Mouse (Mus musculus): ENCODE measurements around the gene Ensa. TPM values are rescaled to one million over a fixed set of nuclear protein-coding genes. Genes with fewer than 3 reads are reported as not detected.

Ensa gene
- polyA plus RNA-seq, 1 experiment = not detected

- Histone ChIP-seq H3K27ac (ENCODE audit: insufficient read depth, low read depth, low read length) (peak overlapping the region; percentile 98), H3K4me1 (ENCODE audit: control insufficient read depth, insufficient read depth, low read length) (peaks cover 2% of the 10 kb centered on the region; the same call in 1 of the 2 replicates), H3K4me3 (ENCODE audit: insufficient read depth, low read depth, low read length) (peak overlapping the region; percentile 89)
- no peak for TF ChIP-seq POLR2A (IDR thresholded peaks at IDR 0.05; ENCODE audit: insufficient read depth, low read depth, low read length)
- no peak for TF ChIP-seq CTCF (IDR thresholded peaks at IDR 0.05; ENCODE audit: insufficient read depth, low read depth, low read length)
- WGBS = under 1% methylated on average over 109 of the region's 113 CpGs
Measured at GRCm38 (mm10) chr3:95658868-95659712, 34.3 kb downstream of the Ensa start.

GRCm38 (mm10) chr3:95659948-95660347 lies 35.2 kb downstream of the Ensa start:
- peak overlapping the region; percentile 53 for H3K27ac ChIP-seq (ENCODE audit: insufficient read depth, low read depth, low read length)
- peaks cover 5% of the 10 kb centered on the region for H3K4me1 ChIP-seq (ENCODE audit: control insufficient read depth, insufficient read depth, low read length)
- H3K4me3 ChIP-seq (ENCODE audit: insufficient read depth, low read depth, low read length) = peak overlapping the region; percentile 89
- WGBS = under 1% methylated on average over 8 of the region's 8 CpGs
- TF ChIP-seq POLR2A (IDR thresholded peaks at IDR 0.05; ENCODE audit: insufficient read depth, low read depth, low read length) (no peak), CTCF (IDR thresholded peaks at IDR 0.05; ENCODE audit: insufficient read depth, low read depth, low read length) (no peak)

DNA sequence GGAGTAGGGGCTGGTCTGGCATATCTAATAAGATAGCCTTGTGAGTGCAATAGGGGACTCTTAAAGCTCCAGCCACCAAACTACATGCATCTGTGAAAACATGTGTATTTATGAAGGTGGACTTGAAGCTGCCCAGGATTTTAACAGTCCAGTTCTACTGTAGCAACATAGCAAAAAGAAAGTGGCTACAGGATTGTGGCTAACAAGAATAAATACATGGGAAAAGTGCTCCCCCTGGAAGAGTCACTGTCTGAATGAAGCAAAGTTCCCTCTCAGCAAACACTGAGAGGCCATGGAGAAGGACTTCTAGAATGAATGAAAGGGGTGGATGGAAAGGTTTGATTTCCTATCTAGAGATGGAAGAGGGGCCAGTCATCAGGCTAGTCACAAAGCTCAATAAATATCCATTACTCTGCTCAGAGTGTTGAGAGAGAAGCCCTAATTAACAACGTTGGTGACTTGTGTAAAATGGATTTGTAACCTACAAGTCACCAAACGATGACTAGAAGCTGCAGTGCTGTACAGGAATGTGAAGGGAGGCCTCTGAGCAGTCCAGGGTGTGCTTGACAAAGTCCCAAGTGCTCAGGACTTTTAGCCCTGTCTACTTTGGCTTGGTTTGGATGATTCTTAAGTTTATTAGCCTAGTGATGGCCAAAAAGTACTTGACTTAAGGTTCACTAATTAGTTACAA lies 36.1 kb downstream of the Ensa start:
- H3K4me1 ChIP-seq (ENCODE audit: control insufficient read depth, insufficient read depth, low read length) = peaks cover 6% of the 10 kb centered on the region
- TF ChIP-seq CTCF (IDR thresholded peaks at IDR 0.05; ENCODE audit: insufficient read depth, low read depth, low read length) = no peak
- no peak for TF ChIP-seq POLR2A (IDR thresholded peaks at IDR 0.05; ENCODE audit: insufficient read depth, low read depth, low read length)
- 5% methylated on average over 2 of the region's 2 CpGs for WGBS
- H3K27ac ChIP-seq (ENCODE audit: insufficient read depth, low read depth, low read length) = no peak overlapping the region
- H3K4me3 ChIP-seq (ENCODE audit: insufficient read depth, low read depth, low read length) = no peak overlapping the region

DNA sequence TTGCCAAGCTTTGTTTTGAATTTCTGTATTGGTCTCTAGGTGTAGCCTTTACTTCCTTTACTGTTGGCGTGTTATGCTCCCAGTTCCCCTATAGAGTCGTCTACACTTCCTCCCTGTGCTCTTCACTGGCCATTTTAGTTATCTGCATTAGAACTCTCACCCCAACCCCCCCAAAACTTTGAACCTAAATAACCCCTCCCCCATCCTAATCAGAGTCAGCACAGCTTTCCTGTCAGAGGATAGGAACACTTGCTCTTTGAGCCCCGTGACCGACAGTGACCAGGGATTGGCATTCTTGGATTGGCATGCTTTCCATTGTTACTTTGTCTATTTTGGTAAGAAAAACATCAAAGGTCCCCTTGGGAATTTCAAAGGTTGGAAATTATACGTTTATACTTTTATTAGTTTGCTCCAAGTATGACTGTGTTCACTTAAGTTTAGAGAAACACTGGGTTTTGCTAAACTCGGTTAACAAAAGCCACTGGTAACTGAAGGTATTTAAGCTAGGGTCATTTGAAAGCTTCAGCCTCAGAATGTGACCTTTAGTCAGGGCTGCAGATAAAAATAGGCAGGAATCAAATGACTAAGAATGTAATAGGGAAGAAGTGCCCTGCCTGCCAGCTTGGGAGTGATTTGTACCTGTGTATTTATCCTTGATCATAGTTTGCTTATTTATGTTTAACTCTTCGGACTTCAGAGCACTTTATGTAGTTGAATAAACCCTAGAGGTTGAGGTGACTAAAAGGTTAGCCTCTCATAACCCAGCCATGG lies 37.3 kb downstream of the Ensa start:
- H3K4me3 ChIP-seq (ENCODE audit: insufficient read depth, low read depth, low read length) = no peak overlapping the region
- TF ChIP-seq CTCF (IDR thresholded peaks at IDR 0.05; ENCODE audit: insufficient read depth, low read depth, low read length) (no peak), POLR2A (IDR thresholded peaks at IDR 0.05; ENCODE audit: insufficient read depth, low read depth, low read length) (no peak)
- H3K4me1 ChIP-seq (ENCODE audit: control insufficient read depth, insufficient read depth, low read length) = peaks cover 8% of the 10 kb centered on the region

GRCm38 (mm10) chr3:95662724-95663449 lies 38.1 kb downstream of the Ensa start:
- WGBS = 67% methylated on average over 7 of the region's 7 CpGs
- peaks cover 10% of the 10 kb centered on the region for H3K4me1 ChIP-seq (ENCODE audit: control insufficient read depth, insufficient read depth, low read length)
- H3K27ac ChIP-seq (ENCODE audit: insufficient read depth, low read depth, low read length) = no peak overlapping the region
- TF ChIP-seq CTCF (IDR thresholded peaks at IDR 0.05; ENCODE audit: insufficient read depth, low read depth, low read length) = no peak
- no peak for TF ChIP-seq POLR2A (IDR thresholded peaks at IDR 0.05; ENCODE audit: insufficient read depth, low read depth, low read length)
- no peak overlapping the region for H3K4me3 ChIP-seq (ENCODE audit: insufficient read depth, low read depth, low read length)

More for the DNA sequence above, 37.3 kb downstream of the Ensa start:
- 38% methylated on average over 7 of the region's 7 CpGs for WGBS
- no peak overlapping the region for H3K27ac ChIP-seq (ENCODE audit: insufficient read depth, low read depth, low read length)

GRCm38 (mm10) chr3:95663486-95663885 lies 38.7 kb downstream of the Ensa start:
- H3K27ac ChIP-seq (ENCODE audit: insufficient read depth, low read depth, low read length) = no peak overlapping the region
- 71% methylated on average over 2 of the region's 2 CpGs for WGBS
- H3K4me3 ChIP-seq (ENCODE audit: insufficient read depth, low read depth, low read length) = no peak overlapping the region
- no peak for TF ChIP-seq CTCF (IDR thresholded peaks at IDR 0.05; ENCODE audit: insufficient read depth, low read depth, low read length)
- TF ChIP-seq POLR2A (IDR thresholded peaks at IDR 0.05; ENCODE audit: insufficient read depth, low read depth, low read length) = no peak
- peaks cover 16% of the 10 kb centered on the region for H3K4me1 ChIP-seq (ENCODE audit: control insufficient read depth, insufficient read depth, low read length)

- peaks cover 18% of the 10 kb centered on the region for H3K4me1 ChIP-seq (ENCODE audit: control insufficient read depth, insufficient read depth, low read length)
Measured at GRCm38 (mm10) chr3:95663969-95664608, 39.3 kb downstream of the Ensa start.

DNA sequence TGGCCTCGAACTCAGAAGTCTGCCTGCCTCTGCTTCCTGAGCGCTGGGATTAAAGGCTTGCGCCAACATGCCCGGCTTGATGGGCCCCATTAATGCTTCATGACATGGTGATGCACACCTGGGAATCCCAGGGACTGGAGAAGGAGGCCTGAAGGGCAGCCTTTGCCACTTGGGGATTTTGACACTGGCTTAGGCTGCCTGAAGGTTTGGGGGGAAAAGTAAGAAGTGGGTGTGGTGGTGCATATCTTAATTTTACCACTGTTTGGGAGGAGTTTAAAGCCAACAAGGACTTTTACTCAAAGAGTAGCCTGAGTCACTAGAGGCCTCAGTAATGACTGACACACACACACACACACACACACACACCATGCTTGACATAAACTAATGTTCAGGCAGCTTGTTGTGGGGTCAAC lies 40.2 kb downstream of the Ensa start:
- no peak for TF ChIP-seq POLR2A (IDR thresholded peaks at IDR 0.05; ENCODE audit: insufficient read depth, low read depth, low read length)
- no peak for TF ChIP-seq CTCF (IDR thresholded peaks at IDR 0.05; ENCODE audit: insufficient read depth, low read depth, low read length)
- H3K4me3 ChIP-seq (ENCODE audit: insufficient read depth, low read depth, low read length) = no peak overlapping the region
- no peak overlapping the region for H3K27ac ChIP-seq (ENCODE audit: insufficient read depth, low read depth, low read length)
- WGBS = 90% methylated on average over 4 of the region's 4 CpGs
- H3K4me1 ChIP-seq (ENCODE audit: control insufficient read depth, insufficient read depth, low read length) = peaks cover 23% of the 10 kb centered on the region

More at GRCm38 (mm10) chr3:95663969-95664608, 39.3 kb downstream of the Ensa start:
- 72% methylated on average over 3 of the region's 3 CpGs for WGBS
- TF ChIP-seq CTCF (IDR thresholded peaks at IDR 0.05; ENCODE audit: insufficient read depth, low read depth, low read length) (no peak), POLR2A (IDR thresholded peaks at IDR 0.05; ENCODE audit: insufficient read depth, low read depth, low read length) (no peak)
- H3K27ac ChIP-seq (ENCODE audit: insufficient read depth, low read depth, low read length) = peak overlapping the region; percentile 48; the same call in 1 of the 2 replicates
- no peak overlapping the region for H3K4me3 ChIP-seq (ENCODE audit: insufficient read depth, low read depth, low read length)
